Mouse (Mus musculus) ES-E14 (cell line): Measurements from ENCODE around the gene Zfp583.

Experiments
- ZC3H11A ChIP-seq: IDR thresholded peaks from 2 replicates; pipeline ENCODE4 v1.6.1; 2012; ENCODE audit warnings: low read depth, mild to moderate bottlenecking, inconsistent platforms, low read length, borderline replicate concordance
- ZNF384 ChIP-seq: IDR thresholded peaks from 2 replicates; pipeline ENCODE4 v1.6.1; 2012; ENCODE audit warnings: low read depth, low read length, inconsistent platforms

DNA sequence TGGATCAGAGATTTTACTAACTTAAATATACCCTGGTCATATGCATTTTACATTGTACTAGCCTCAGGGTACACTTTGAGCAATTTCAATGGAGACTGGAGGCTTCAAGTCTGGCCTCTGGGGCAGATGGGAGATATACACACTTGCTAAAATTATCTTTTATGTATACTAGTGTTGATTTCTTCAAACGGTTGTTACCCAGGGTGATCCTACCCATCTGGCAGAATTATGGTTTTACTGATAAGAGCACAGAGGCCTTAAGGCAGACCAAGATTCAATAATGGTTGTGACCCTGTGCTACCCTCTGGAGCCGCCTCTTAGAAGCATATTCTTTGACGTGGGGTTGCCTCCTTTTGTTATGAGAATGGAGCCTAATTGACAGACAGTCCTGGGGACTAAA is 53.2 kb downstream of the Zfp583 start:
- TF ChIP-seq ZNF384 = no peak
- TF ChIP-seq ZC3H11A = no peak
